Mouse (Mus musculus): ENCODE measurements around the gene Ddx24. TPM values are rescaled to one million over a fixed set of nuclear protein-coding genes. Genes with fewer than 3 reads are reported as not detected.

Gene Ddx24
- total RNA-seq, 4 experiments from 2014 or later = 232 to 260 (median 242) TPM

Other genes with a start within 250 kb of the Ddx24 start
- 1 to 10 TPM; 4.1 to 7.1 (median 5.0) TPM for gene Prima1, start 183.7 kb downstream of the Ddx24 start, total RNA-seq (2022)
- 1 to 10 TPM; 2.0 to 3.3 (median 2.3) TPM for gene Fam181a, start 114.9 kb downstream of the Ddx24 start, total RNA-seq (2022)
- gene Asb2, start 69.8 kb downstream of the Ddx24 start, total RNA-seq (2022) = 1 to 10 TPM; 2.3 to 3.4 (median 2.6) TPM
- gene Otub2, start 37.1 kb downstream of the Ddx24 start, total RNA-seq (2022) = 10 to 100 TPM; 26.6 to 51.6 (median 39.1) TPM
- gene 9330161L09Rik, start 18.0 kb downstream of the Ddx24 start, total RNA-seq (2022) = 1 to 10 TPM; 1.9 to 4.8 (median 2.9) TPM
- 100 to 1,000 TPM; 117 to 188 (median 137) TPM for gene Ifi27, start 8.4 kb upstream of the Ddx24 start, total RNA-seq (2022)
- gene Ifi27l2a, start 17.9 kb upstream of the Ddx24 start, total RNA-seq (2022) = 10 to 100 TPM in 1 of 4 experiments, 1 to 10 TPM in 2, not detected in 1; 2.8 to 33.0 (median 8.6) TPM
- gene Ifi27l2b, start 31.4 kb upstream of the Ddx24 start, total RNA-seq (2022) = not detected
- gene Ppp4r4, start 106.5 kb upstream of the Ddx24 start, total RNA-seq (2022) = 10 to 100 TPM; 37.8 to 51.4 (median 42.4) TPM
- under 1 TPM in 1 of 4 experiments, not detected in 3; 0.21 TPM for gene Serpina10, start 205.6 kb upstream of the Ddx24 start, total RNA-seq (2022)
- gene Serpina6, start 231.4 kb upstream of the Ddx24 start, total RNA-seq (2022) = not detected

All from layer of hippocampus, adult 8-10 months (tissue).